Mouse (Mus musculus) hindbrain, embryonic 10.5 days (tissue): ENCODE data around the gene E130309D02Rik. TPM values are rescaled to one million over a fixed set of nuclear protein-coding genes. Genes with fewer than 3 reads are reported as not detected.
A peak's percentile ranks its signal among the peaks of the same experiment; 100 is the strongest.

ENCODE experiments used
- DNase-seq: peaks from one replicate; pipeline ENCODE4 v3.0.0-alpha.2; 2017; ENCODE audit warnings: low spot score
- H3K27ac ChIP-seq: fragments of 300-500 bp; sonication (generic); 2 replicates; pipeline ENCODE4 v1.5.1; 2016; ENCODE audit warnings: mild to moderate bottlenecking, moderate library complexity
- H3K27me3 ChIP-seq: fragments of 300-500 bp; sonication (generic); 2 replicates; pipeline ENCODE4 v1.6.1; 2016; ENCODE audit warnings: mild to moderate bottlenecking; ENCODE audit not compliant: poor library complexity, insufficient read depth, severe bottlenecking
- H3K36me3 ChIP-seq: fragments of 300-500 bp; sonication (generic); 2 replicates; pipeline ENCODE4 v1.6.1; 2016; ENCODE audit warnings: mild to moderate bottlenecking, moderate library complexity
- H3K4me1 ChIP-seq: fragments of 300-500 bp; sonication (generic); replicated peaks from 2 replicates; pipeline ENCODE4 v1.6.1; 2016; ENCODE audit warnings: mild to moderate bottlenecking
- H3K4me3 ChIP-seq: fragments of 300-500 bp; sonication (generic); 2 replicates; pipeline ENCODE4 v1.5.1; 2016; ENCODE audit warnings: mild to moderate bottlenecking, moderate library complexity
- H3K9me3 ChIP-seq: fragments of 300-500 bp; sonication (generic); 2 replicates; pipeline ENCODE4 v1.6.1; 2016; ENCODE audit warnings: mild to moderate bottlenecking, moderate library complexity
- WGBS: fragments of 180-500 bp; shearing (Covaris S2); methylation state at CpG from one replicate; pipeline ENCODE4 v1.1.7; 2016; 5-methylcytosine and 5-hydroxymethylcytosine counted together
- polyA plus RNA-seq: library from polyadenylated mRNA; unstranded; fragments of >200 nt; fragmentation: Nextera tagmentation; extraction: Ambion mirVana; gene quantifications from 2 replicates; pipeline ENCODE4 v1.2.1, GENCODE M21; 2016

Gene E130309D02Rik
- 64.3 and 65.3 TPM in 2 replicates for polyA plus RNA-seq

GRCm38 (mm10) chr5:143314730-143315513 lies at the start of gene E130309D02Rik:
Gene E130309D02Rik, minus strand, starts transcription at chr5:143315360.
- WGBS = under 1% methylated on average over 100 of the region's 101 CpGs
- no peaks in the 10 kb centered on the region for H3K27me3 ChIP-seq
- peak within 1 kb of the TSS; percentile 100 for H3K27ac ChIP-seq
- H3K36me3 ChIP-seq = peaks cover 80% of the 10 kb centered on the region
- peak; percentile 88 for DNase-seq
- H3K4me1 ChIP-seq = peaks cover 23% of the 10 kb centered on the region
- peak within 1 kb of the TSS; percentile 73 for H3K4me3 ChIP-seq
- no peaks in the 10 kb centered on the region for H3K9me3 ChIP-seq

DNA sequence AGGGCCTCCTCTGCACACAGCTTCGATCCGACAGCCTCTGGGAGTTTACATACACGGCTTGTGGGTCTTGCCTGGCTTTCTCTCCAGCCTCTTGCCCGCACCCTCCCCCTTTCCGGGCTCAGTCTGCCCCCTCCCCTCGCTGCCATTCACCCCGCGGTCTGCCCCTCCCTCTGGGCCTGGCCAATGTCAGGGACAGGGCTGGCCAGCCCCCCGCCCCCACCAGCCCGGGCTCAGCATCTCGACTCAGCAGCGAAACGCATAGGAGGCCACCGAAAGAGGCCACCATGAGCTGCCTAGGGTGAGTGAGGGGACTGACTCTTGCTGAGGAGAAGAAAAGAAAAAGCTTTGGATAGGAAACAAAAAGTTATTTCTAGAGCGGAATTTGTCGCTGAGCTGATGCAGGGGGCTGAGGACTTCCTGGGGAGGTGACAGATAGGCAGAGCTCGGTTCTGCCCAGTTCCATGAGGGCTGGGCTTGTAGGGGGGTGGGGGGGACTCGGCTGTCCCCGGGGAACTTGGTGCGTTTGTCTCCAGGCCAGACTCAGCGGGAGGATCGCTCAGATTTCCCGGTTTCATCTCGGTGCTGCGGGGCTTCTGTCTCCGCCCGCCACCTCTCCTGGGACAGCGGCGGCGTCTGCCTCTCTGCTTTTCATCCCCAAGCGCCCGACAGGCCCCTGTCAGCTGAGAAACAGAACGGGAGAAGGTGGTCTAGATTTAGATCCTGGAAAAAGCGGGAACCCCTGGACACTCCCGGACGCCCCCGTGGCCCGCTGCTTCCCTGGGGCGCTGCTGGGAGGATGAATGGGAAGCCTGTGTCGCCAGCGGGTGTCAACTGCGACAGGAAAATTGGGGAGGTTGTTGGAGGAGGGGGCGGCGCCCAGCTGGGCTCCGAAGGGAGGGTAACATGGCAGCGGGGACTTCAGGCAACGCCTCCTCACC lies 48.8 kb upstream of the E130309D02Rik start:
- Histone ChIP-seq H3K4me3 (peak overlapping the region; percentile 63), H3K36me3 (no peaks in the 10 kb centered on the region), H3K27me3 (peaks cover 85% of the 10 kb centered on the region), H3K4me1 (peaks cover 23% of the 10 kb centered on the region), H3K9me3 (no peaks in the 10 kb centered on the region), H3K27ac (peak overlapping the region; percentile 75)
- WGBS = under 1% methylated on average over 47 of the region's 47 CpGs
- DNase-seq = peak; percentile 79

- H3K9me3 ChIP-seq = no peaks in the 10 kb centered on the region
- peaks cover 91% of the 10 kb centered on the region for H3K27me3 ChIP-seq
- peaks cover 37% of the 10 kb centered on the region for H3K4me1 ChIP-seq
- no peak overlapping the region for H3K27ac ChIP-seq
- WGBS = 79% methylated on average over 7 of the region's 7 CpGs
- no peaks in the 10 kb centered on the region for H3K36me3 ChIP-seq
- DNase-seq = no peak
- no peak overlapping the region for H3K4me3 ChIP-seq
Measured at GRCm38 (mm10) chr5:143361428-143361827, 46.3 kb upstream of the E130309D02Rik start.

DNA sequence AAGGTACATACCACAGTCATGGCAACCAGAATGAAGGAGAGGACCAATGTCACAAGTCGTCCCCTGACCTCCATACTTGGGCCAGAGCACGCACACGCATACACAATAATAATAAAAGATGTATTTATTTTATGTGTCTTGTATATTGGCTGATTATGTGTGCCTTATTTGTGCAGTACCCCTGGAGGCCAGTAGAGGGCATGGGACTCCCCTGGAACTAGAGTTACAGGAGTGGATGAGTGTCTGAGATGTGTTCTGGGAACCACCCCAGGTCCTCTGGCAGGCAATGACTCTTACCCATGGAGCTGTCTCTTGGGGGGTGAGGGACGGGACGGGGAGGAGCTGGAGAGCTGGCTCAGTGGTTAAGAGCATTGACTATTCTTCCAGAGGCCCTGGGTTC lies 44.8 kb upstream of the E130309D02Rik start:
- DNase-seq = no peak
- no peaks in the 10 kb centered on the region for H3K36me3 ChIP-seq
- H3K4me3 ChIP-seq = no peak overlapping the region
- peaks cover 41% of the 10 kb centered on the region for H3K4me1 ChIP-seq
- peaks cover 83% of the 10 kb centered on the region for H3K27me3 ChIP-seq
- 55% methylated on average over 5 of the region's 5 CpGs for WGBS
- H3K9me3 ChIP-seq = no peaks in the 10 kb centered on the region
- no peak overlapping the region for H3K27ac ChIP-seq

- no peak for DNase-seq
- no peak overlapping the region for H3K4me3 ChIP-seq
- peaks cover 33% of the 10 kb centered on the region for H3K4me1 ChIP-seq
- H3K27me3 ChIP-seq = peaks cover 76% of the 10 kb centered on the region
- H3K27ac ChIP-seq = no peak overlapping the region
- no peaks in the 10 kb centered on the region for H3K9me3 ChIP-seq
- no peaks in the 10 kb centered on the region for H3K36me3 ChIP-seq
- whole genome bisulfite sequencing = 37% methylated on average over 7 of the region's 7 CpGs
Measured at GRCm38 (mm10) chr5:143359263-143359662, 44.1 kb upstream of the E130309D02Rik start.

- H3K9me3 ChIP-seq = peaks cover 9% of the 10 kb centered on the region; the same call in 1 of the 2 replicates
- H3K27ac ChIP-seq = peak overlapping the region; percentile 64
- peaks cover 20% of the 10 kb centered on the region for H3K4me1 ChIP-seq
- peak overlapping the region; percentile 41 for H3K4me3 ChIP-seq
- H3K27me3 ChIP-seq = peaks cover 62% of the 10 kb centered on the region
- WGBS = 3% methylated on average over 28 of the region's 28 CpGs
- H3K36me3 ChIP-seq = no peaks in the 10 kb centered on the region
- no peak for DNase-seq
Measured at GRCm38 (mm10) chr5:143357564-143357963, 42.4 kb upstream of the E130309D02Rik start.

GRCm38 (mm10) chr5:143356686-143357388 lies 41.7 kb upstream of the E130309D02Rik start, which contains the start of gene Grid2ip:
Gene Grid2ip, plus strand, starts transcription at chr5:143357338.
- Histone ChIP-seq H3K4me3 (peak within 1 kb of the TSS; percentile 41), H3K27me3 (peaks cover 55% of the 10 kb centered on the region), H3K4me1 (peaks cover 20% of the 10 kb centered on the region), H3K36me3 (no peaks in the 10 kb centered on the region), H3K27ac (peak within 1 kb of the TSS; percentile 64), H3K9me3 (peaks cover 16% of the 10 kb centered on the region; the same call in 1 of the 2 replicates)
- DNase-seq = peak; percentile 47
- 15% methylated on average over 17 of the region's 17 CpGs for WGBS

- H3K36me3 ChIP-seq = no peaks in the 10 kb centered on the region
- H3K4me1 ChIP-seq = peaks cover 20% of the 10 kb centered on the region
- H3K27ac ChIP-seq = no peak overlapping the region
- DNase-seq = no peak
- H3K9me3 ChIP-seq = peaks cover 18% of the 10 kb centered on the region; the same call in 1 of the 2 replicates
- H3K27me3 ChIP-seq = peaks cover 47% of the 10 kb centered on the region
- 39% methylated on average over 5 of the region's 5 CpGs for WGBS
- H3K4me3 ChIP-seq = no peak overlapping the region
Measured at GRCm38 (mm10) chr5:143356017-143356416, 40.9 kb upstream of the E130309D02Rik start.

GRCm38 (mm10) chr5:143346367-143346766 lies 31.2 kb upstream of the E130309D02Rik start:
- no peak overlapping the region for H3K4me3 ChIP-seq
- no peaks in the 10 kb centered on the region for H3K36me3 ChIP-seq
- H3K27me3 ChIP-seq = no peaks in the 10 kb centered on the region
- no peaks in the 10 kb centered on the region for H3K4me1 ChIP-seq
- peaks cover 16% of the 10 kb centered on the region for H3K9me3 ChIP-seq
- H3K27ac ChIP-seq = no peak overlapping the region
- no peak for DNase-seq
- WGBS = 78% methylated on average over 8 of the region's 8 CpGs

DNA sequence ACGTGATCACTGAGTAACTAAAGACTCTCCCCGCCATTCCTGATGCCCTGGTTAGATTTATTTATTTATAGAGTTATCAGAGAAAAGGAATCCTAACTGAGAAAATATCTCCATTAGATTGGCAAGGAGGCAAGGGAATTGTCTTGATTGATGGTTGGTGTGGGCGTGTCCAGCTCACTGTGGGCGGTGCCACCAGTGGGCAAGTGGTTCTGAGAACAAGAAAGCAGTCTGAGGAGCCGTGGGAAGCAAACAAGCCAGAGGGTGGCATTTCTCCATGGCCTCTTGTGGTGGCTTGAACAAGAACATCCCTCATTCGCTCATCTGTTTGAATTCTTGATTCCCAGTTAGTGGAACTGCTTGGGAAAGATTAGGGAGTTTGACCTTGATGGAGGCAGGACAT lies 24.4 kb upstream of the E130309D02Rik start:
- Histone ChIP-seq H3K27me3 (no peaks in the 10 kb centered on the region), H3K27ac (no peak overlapping the region), H3K9me3 (no peaks in the 10 kb centered on the region), H3K4me1 (no peaks in the 10 kb centered on the region), H3K4me3 (no peak overlapping the region), H3K36me3 (no peaks in the 10 kb centered on the region)
- WGBS = 51% methylated on average over 6 of the region's 6 CpGs
- DNase-seq = no peak

DNA sequence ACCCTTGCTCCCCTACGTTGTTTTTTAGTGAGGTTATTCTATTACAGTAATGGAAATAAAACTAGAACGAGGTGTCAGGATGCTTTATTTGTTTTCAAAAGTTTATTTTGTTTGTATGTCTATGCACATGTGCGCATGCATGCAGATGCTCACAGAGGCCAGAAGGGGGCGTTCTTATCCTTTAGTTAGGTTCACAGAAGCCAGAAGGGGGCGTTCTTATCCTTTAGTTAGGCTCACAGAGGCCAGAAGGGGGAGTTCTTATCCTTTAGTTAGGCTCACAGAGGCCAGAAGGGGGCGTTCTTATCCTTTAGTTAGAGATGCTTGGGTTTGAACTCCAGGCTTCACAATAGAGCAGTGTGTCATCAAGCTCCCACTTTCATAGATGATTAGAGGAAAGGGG lies 21.4 kb upstream of the E130309D02Rik start:
- Histone ChIP-seq H3K36me3 (no peaks in the 10 kb centered on the region), H3K9me3 (no peaks in the 10 kb centered on the region), H3K27me3 (no peaks in the 10 kb centered on the region), H3K27ac (no peak overlapping the region), H3K4me3 (no peak overlapping the region), H3K4me1 (no peaks in the 10 kb centered on the region)
- WGBS = 66% methylated on average over 6 of the region's 6 CpGs
- DNase-seq = no peak

GRCm38 (mm10) chr5:143335089-143335460 lies 19.9 kb upstream of the E130309D02Rik start:
- no peaks in the 10 kb centered on the region for H3K9me3 ChIP-seq
- peaks cover 2% of the 10 kb centered on the region for H3K4me1 ChIP-seq
- H3K4me3 ChIP-seq = no peak overlapping the region
- no peaks in the 10 kb centered on the region for H3K36me3 ChIP-seq
- H3K27me3 ChIP-seq = no peaks in the 10 kb centered on the region
- no peak for DNase-seq
- 83% methylated on average over 7 of the region's 7 CpGs for WGBS
- H3K27ac ChIP-seq = no peak overlapping the region
